Comparison of ENCODE assay signal across 17 mouse cellular contexts in the genomic region with DNA sequence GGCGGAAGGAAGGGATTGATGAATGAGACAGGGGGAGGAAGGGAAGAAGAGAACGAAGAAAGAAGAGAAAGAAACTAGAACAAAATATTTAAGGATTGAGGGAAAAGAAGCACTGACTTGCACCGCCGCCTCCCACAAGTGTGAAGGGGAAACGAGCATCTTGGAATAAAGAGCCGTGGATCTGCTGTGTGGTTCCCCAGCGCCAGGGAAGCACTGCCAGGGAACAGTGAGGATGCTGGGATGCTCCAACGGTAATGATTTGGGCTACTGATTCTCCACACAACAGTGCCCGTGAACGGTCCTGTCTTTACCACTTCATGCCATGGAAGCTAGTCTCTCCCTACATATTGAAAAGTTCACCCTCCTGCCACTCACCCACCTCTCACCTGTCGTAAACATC.
"Had no signal": no experiment of that assay in that cellular context is flagged by ENCODE, and none has a peak within 500 bp of the region (broad histone marks: within the 10 kb centered on the region; RNA-seq: fewer than 3 reads in every experiment).

No protein-coding gene starts in this region.

- H3K9me3 ChIP-seq: limb, embryonic 12.5 days; liver, embryonic 13.5 days; lung, embryonic 15.5 days had no signal

- H3K36me3 ChIP-seq: limb, embryonic 12.5 days; liver, embryonic 13.5 days; lung, embryonic 15.5 days; neural tube, embryonic 13.5 days had no signal

- H3K27me3 ChIP-seq: limb, embryonic 12.5 days; liver, embryonic 13.5 days; lung, embryonic 15.5 days; megakaryocyte, embryonic 14.5 days had no signal

- H3K4me2 ChIP-seq: limb, embryonic 12.5 days; liver, embryonic 13.5 days; lung, embryonic 15.5 days; midbrain, embryonic 11.5 days; neural tube, embryonic 13.5 days had no signal

- DNase-seq: kidney, adult 8-10 months; kidney, postnatal 25 days; liver; liver, embryonic 13.5 days; liver, postnatal 0 days; lung, postnatal 14 days; retina, postnatal 1 day; right cerebral cortex, postnatal 4 days; spleen, adult 18-20 months; thymus, postnatal 14 days had no signal

- ATAC-seq: liver, postnatal 0 days; midbrain, embryonic 16.5 days had no signal

- H3K27ac ChIP-seq: limb, embryonic 12.5 days; liver, embryonic 13.5 days; lung, embryonic 15.5 days; macrophage; neural tube, embryonic 13.5 days had no signal

- H3K4me1 ChIP-seq: limb, embryonic 12.5 days; liver, embryonic 13.5 days; lung, embryonic 15.5 days; megakaryocyte, embryonic 14.5 days; neural tube, embryonic 13.5 days had no signal

- H3K4me3 ChIP-seq: limb, embryonic 12.5 days; liver, embryonic 13.5 days; lung, embryonic 15.5 days; megakaryocyte, embryonic 14.5 days; neural tube, embryonic 13.5 days had no signal

- H3K9ac ChIP-seq: limb, embryonic 12.5 days; liver, embryonic 13.5 days; liver, postnatal 0 days; lung, embryonic 15.5 days; neural tube, embryonic 13.5 days had no signal
